Mouse (Mus musculus): ENCODE data around the gene Rnf182.
A peak's percentile ranks its signal among the peaks of the same experiment; 100 is the strongest.

Gene Rnf182

DNA sequence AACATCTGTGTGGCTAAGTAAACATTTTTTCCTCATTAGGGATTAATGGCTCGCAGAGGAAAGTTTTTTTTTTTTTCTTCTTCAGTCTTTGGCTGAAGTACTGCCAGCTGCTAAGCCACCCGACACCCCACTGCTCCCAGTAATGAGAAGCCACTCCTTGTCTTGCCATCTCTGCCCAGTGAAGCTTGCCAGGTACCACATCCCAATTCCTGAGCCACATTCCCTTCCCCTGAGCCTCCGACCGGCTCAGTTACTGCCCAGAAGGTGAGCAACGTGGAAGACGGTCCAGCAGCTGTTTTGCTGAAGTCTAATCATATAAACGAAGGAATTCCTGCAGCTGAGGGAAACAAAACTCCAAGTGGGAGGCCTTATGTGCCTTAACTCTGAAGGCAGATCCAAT, 88.0 kb downstream of the Rnf182 start:
- DNase-seq (ENCODE audit: low spot score in 2 of 2), result no peak

DNA sequence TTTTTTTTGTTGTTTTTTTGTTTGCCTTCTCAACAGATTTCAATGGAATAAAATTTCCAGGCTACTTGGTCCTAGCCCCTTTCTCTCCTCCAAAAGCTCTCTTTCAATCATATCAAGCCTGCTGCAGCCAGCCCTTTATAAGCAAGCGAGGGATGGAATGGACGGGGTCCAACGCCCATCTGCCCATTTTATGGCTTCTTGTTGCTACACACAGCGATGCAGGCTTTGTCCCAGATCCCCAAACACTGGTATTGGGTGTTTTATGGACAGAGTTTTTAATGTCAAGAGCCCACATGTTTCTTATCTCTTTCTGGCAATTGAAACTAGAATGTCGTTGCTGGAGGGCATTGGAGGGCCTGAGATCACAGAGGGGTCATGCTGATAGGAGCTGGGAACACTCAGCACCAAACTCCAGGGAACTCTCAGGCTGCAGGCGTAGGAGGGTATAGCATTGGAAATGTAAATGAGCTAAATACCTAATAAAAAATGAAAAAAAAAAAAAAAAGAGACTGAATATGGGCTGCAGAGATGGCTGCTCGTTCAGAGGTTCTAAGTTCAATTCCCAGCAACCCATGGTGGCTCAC, 89.1 kb downstream of the Rnf182 start:
- no peak for DNase-seq (ENCODE audit: low spot score in 2 of 2)

DNA sequence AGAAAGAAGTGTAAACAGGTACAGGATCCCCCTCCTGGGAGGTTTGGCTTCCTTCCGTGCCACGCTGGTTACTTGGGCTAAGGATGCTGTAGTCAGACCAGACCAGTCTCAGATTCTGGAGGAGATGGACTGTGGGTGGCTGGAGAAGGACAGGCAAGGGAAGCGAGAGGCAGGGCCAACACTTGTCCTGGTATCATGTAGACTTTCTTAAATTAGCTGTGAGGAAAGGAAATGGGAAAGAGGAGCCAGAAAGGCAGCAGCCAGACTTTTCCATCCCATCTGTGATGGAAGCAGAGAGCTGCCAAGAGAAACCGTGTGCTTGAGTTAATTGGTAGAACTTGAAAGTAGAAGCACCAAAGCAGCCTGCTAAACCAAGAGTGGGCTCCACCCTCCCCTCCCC, 90.9 kb downstream of the Rnf182 start:
- DNase-seq (ENCODE audit: low spot score in 2 of 2), result no peak

DNA sequence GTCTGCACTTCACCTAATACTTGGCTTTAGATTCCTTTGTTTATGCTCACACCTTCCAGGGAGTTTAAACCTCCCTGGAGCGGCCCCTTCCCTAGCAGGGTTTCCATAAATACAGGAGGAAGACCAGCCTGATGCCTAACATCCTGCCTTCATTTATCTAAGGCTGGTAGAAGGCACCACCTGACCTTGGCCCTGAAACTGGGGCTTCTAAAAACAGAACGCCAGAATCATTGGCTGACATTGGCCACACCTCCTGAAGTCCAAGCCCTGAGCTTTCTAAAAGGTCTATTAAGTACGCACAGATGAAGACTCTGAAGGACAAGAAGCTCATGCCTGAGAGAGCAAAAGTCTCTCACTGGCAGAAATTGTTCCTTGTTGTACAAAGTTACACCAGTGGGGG, 94.0 kb downstream of the Rnf182 start:
- no peak for DNase-seq (ENCODE audit: low spot score in 2 of 2)

DNA sequence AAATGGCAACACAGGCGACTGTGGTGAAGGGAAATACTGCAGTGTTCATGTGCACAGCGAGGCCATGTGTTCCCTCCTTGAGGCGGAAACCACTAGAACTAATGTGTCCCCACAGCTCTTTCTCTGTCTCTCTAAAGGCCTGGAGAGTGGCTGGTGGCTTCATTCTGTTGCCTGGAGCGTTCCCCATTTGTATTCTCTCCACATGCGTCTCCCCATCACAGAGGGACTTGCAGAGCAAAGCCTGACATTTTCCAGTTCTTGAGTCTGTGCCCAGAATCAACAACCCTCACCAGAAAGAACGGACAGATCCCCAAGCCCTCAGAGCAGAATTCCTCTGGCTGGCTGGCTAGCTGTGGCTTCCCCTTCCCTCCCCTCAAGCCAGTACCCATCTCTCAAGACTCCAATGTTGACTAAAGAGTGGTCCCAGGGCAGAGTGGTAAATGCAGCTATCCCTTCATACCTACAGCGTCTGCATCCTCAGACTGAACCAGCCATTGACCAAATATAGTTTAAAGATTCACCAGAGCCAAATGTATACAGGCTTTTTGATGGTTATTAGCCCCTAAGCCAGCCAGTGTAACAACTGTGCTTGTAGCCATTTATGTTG, 96.3 kb downstream of the Rnf182 start:
- DNase-seq (ENCODE audit: low spot score in 2 of 2), result peak; percentile 34 to 61

DNA sequence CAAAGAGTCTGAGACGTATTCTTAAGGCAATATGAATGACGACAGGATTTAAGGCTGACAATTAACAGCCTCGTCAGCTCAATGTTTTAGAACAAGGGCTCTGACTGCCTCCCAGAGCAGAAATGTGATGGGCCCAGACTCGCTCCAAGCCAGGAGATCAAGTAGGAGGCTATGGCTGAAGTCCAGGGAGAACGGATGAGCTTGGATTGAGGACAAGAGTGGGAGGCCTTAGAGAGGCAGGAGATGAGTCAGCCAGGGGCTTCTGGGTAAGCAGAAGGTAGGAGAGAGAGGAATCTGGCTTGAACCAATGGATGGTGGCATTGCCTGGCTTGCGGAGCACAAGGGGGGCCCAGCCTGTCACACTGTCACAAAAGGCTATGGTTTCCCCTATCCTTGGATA, 99.2 kb downstream of the Rnf182 start:
- no peak for DNase-seq (ENCODE audit: low spot score in 2 of 2)

DNA sequence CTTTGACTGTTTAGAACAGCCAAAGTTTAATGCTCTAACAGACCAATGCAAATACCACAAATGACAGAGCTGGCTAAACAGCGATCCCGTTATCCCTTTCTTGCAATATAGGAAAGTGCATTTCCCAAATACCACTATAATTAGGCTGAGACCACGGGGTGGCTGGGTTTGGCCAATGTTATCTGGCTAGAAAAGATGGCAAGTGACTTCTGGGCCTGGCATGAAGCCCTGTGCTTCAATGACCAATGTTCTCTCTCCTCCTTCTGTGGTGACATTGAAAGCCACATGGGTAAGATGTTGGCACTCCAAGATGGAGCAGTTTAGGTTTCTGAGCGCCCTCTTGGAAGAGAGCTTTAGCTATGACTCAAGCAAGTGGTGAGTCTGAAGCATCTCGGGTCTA, 100.0 kb downstream of the Rnf182 start:
- no peak for DNase-seq (ENCODE audit: low spot score in 2 of 2)

DNA sequence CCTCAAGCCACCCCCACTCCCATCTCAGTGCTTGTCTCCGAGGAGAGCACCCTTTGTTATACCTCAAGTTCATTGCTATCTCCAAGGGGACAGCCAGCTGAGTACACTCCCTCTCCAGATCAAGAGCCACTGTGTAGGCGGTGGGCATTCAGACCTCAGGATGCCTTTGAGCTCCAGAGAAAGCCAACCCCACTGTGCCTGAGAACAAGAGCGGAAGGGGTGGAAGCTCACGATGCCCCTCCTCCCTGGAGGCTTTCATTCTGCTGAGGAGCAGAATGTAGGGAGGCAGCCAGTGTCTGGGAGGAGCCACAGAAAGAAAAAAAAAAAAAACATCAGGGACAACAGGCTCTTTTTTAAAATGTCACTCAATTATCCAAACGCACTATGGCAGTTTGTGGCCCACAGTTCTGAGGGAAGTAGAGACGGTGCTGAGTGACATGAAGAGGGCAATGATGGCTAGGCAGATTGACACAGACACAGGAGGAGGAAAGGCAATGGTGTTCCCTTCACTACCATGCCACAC, 101.1 kb downstream of the Rnf182 start:
- DNase-seq (ENCODE audit: low spot score in 2 of 2), result no peak

DNA sequence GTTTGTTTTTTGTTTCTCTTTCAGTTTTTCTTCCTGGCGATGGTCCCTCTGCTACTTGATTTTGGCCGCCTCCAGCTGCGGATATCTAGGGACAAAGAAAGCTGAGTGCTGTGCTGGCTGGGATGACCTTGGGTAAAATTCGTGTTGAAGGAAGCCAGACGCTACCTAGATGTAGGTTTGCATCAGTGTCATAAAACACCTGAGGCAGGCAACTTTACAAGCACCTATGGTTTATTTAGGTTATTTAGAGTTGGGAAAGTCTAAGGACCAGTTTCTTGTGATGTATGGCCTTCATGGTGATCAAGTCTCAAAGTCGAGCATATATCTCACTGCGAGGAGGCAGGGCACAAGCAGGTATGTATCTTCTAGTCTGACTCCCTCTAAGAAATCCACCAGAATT, 102.7 kb downstream of the Rnf182 start:
- no peak for DNase-seq (ENCODE audit: low spot score in 2 of 2)

DNA sequence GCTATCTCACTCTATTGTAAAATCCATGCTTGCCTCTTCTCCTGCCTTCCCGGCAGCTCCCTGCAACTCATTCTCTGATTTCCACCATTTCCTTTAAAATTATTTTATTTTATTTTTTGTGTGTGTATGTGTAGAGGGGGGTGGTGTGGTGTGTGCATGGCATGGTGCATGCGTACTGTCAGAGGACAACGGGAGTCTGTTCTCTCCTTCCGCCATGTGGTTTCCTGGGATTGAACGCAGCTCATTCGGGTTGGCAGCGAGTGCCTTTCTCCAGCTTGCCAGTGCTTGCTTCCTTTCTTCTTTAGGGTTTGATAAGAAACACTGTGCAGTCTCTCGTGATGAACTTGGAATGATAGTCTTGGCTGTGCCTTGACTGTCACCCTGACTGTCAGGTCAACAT, 105.0 kb downstream of the Rnf182 start:
- no peak for DNase-seq (ENCODE audit: low spot score in 2 of 2)

All from frontal cortex, postnatal 14 days (tissue).